Mouse (Mus musculus) myocyte (in vitro differentiated cells): Measurements from ENCODE around the gene Hist1h2bg. TPM values are rescaled to one million over a fixed set of nuclear protein-coding genes. Genes with fewer than 3 reads are reported as not detected.

Experiments
- H3K27me3 ChIP-seq: one replicate; pipeline ENCODE4 v1.6.1; 2011; ENCODE audit not compliant: control insufficient read depth, insufficient read depth, insufficient read length
- H3K36me3 ChIP-seq: one replicate; pipeline ENCODE4 v1.6.1; 2011; ENCODE audit not compliant: control insufficient read depth, insufficient read depth
- H3K4me2 ChIP-seq: one replicate; pipeline ENCODE4 v1.6.1; 2011; ENCODE audit warnings: low read depth, control low read depth
- H3K4me3 ChIP-seq: one replicate; pipeline ENCODE4 v1.5.1; 2011; ENCODE audit warnings: mild to moderate bottlenecking, control low read depth, moderate library complexity
- H3K79me2 ChIP-seq: one replicate; pipeline ENCODE4 v1.6.1; 2011; ENCODE audit not compliant: control insufficient read depth, insufficient read depth
- H3ac ChIP-seq: one replicate; pipeline ENCODE4 v1.6.1; 2011; ENCODE audit not compliant: control insufficient read depth, insufficient read length
- CEBPB ChIP-seq: IDR thresholded peaks from 2 replicates; pipeline ENCODE4 v1.6.1; 2011; ENCODE audit warnings: mild to moderate bottlenecking, moderate library complexity; ENCODE audit not compliant: poor library complexity, insufficient read depth, severe bottlenecking
- E2F4 ChIP-seq: IDR thresholded peaks from one replicate; pipeline ENCODE4 v1.6.1; 2011; ENCODE audit warnings: mild to moderate bottlenecking, control low read depth, moderate library complexity; ENCODE audit not compliant: insufficient read depth
- MAX ChIP-seq: IDR thresholded peaks from one replicate; pipeline ENCODE4 v1.6.1; 2011; ENCODE audit warnings: low read depth, mild to moderate bottlenecking, control low read depth
- MYOD1 ChIP-seq, 3 experiments: IDR thresholded peaks; one replicate each; pipeline ENCODE4 v1.6.1; 2011; ENCODE audit warnings: control low read depth in 2 of 3, low read depth in 2 of 3, mild to moderate bottlenecking in 2 of 3, moderate library complexity in 1 of 3; ENCODE audit not compliant: insufficient read length in 2 of 3, control insufficient read depth in 1 of 3
- MYOG ChIP-seq, 3 experiments: IDR thresholded peaks; one replicate each; pipeline ENCODE4 v1.6.1; 2011; ENCODE audit warnings: control low read depth in 2 of 3, low read depth in 2 of 3, mild to moderate bottlenecking in 2 of 3; ENCODE audit not compliant: insufficient read length in 2 of 3, control insufficient read depth in 1 of 3, insufficient read depth in 1 of 3
- POLR2A ChIP-seq: IDR thresholded peaks from one replicate; pipeline ENCODE4 v1.6.1; 2011; ENCODE audit warnings: low read depth, mild to moderate bottlenecking, control low read depth, moderate library complexity; ENCODE audit not compliant: insufficient read length
- POLR2AphosphoS2 ChIP-seq: IDR thresholded peaks from one replicate; pipeline ENCODE4 v1.6.1; 2011; ENCODE audit warnings: low read depth, control low read depth; ENCODE audit not compliant: insufficient read length
- REST ChIP-seq: IDR thresholded peaks from one replicate; pipeline ENCODE4 v1.6.1; 2011; ENCODE audit warnings: mild to moderate bottlenecking, control low read depth, moderate library complexity; ENCODE audit not compliant: insufficient read depth, insufficient read length
- SRF ChIP-seq: IDR thresholded peaks from one replicate; pipeline ENCODE4 v1.6.1; 2011; ENCODE audit warnings: low read depth; ENCODE audit not compliant: control insufficient read depth, insufficient read length
- TCF12 ChIP-seq: IDR thresholded peaks from one replicate; pipeline ENCODE4 v1.6.1; 2011; ENCODE audit warnings: mild to moderate bottlenecking, control low read depth; ENCODE audit not compliant: poor library complexity, insufficient read depth, severe bottlenecking
- TCF3 ChIP-seq: IDR thresholded peaks from one replicate; pipeline ENCODE4 v1.6.1; 2011; ENCODE audit warnings: low read depth, control low read depth; ENCODE audit not compliant: insufficient read length
- USF1 ChIP-seq: IDR thresholded peaks from one replicate; pipeline ENCODE4 v1.6.1; 2011; ENCODE audit warnings: low read depth, mild to moderate bottlenecking, control low read depth, moderate library complexity
- polyA plus RNA-seq: library from polyadenylated mRNA; unstranded; fragments of >200 nt; fragmentation: generic; extraction: Trizol; gene quantifications from one replicate; pipeline ENCODE4 v1.2.1, GENCODE M21; 2012; ENCODE audit warnings: missing spikeins

Gene Hist1h2bg
- polyA plus RNA-seq, 1 experiment = 7.8 TPM

DNA sequence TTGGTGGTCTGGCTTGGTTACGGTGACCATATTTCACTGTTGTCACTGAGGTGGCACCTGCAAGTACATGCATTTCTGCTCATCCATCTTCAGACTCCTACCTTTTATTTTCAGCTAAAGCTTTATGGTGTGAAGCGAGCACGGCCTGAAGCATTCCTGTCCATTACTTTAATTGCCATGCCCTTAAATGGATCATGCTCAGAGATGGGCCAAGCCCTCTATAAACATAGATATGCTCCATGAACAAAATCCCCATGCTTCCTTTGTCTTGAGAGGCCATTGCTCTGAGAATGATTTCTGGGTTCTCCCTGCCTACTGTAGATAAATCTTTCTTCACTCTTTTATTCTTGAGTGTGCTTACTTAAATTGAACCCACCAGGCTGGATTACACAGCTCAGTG, 33.3 kb downstream of the Hist1h2bg start:
- Histone ChIP-seq H3K4me2 (no peak overlapping the region), H3K79me2 (no peaks in the 10 kb centered on the region), H3K27me3 (no peaks in the 10 kb centered on the region), H3K36me3 (no peaks in the 10 kb centered on the region), H3ac (no peak overlapping the region), H3K4me3 (no peak overlapping the region)
- TF ChIP-seq USF1 = no peak
- TF ChIP-seq TCF3 = no peak

DNA sequence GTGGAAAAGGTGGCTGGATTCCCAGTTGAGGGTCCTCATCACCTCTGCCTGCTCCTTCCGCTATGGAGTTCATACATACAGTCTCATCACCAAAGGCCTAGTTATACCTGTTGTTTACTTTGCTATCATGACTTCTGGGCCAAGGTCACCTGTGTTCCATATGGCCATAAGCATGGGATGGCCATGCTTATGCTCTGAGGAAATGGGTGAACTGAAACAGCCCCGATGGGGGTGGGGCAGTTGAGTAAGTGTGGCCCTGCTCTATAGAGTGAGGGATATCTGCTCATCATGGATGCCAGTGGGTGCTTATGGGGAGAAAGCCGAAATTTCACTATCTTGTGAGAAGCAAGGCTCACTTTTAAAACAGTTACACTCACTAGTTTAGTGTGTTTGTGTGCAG, 33.9 kb downstream of the Hist1h2bg start:
- Histone ChIP-seq H3K27me3 (no peaks in the 10 kb centered on the region), H3K4me2 (no peak overlapping the region), H3K4me3 (no peak overlapping the region), H3ac (no peak overlapping the region), H3K36me3 (no peaks in the 10 kb centered on the region), H3K79me2 (no peaks in the 10 kb centered on the region)
- TF ChIP-seq POLR2A = no peak
- no peak for TF ChIP-seq CEBPB
- TF ChIP-seq MAX = no peak
- TF ChIP-seq MYOG (IDR thresholded peaks at IDR 0.05; ENCODE audit: control insufficient read depth in 1 of 3, insufficient read depth in 1 of 3, insufficient read length in 2 of 3, low read depth in 2 of 3) = no peak
- no peak for TF ChIP-seq MYOD1 (IDR thresholded peaks at IDR 0.05; ENCODE audit: control insufficient read depth in 1 of 3, insufficient read length in 2 of 3, low read depth in 2 of 3)
- no peak for TF ChIP-seq SRF
- no peak for TF ChIP-seq TCF12
- no peak for TF ChIP-seq E2F4
- TF ChIP-seq REST = no peak

GRCm38 (mm10) chr13:23609209-23609608, 38.0 kb downstream of the Hist1h2bg start:
- H3K4me3 ChIP-seq = no peak overlapping the region
- H3K79me2 ChIP-seq = no peaks in the 10 kb centered on the region
- TF ChIP-seq POLR2AphosphoS2 (no peak), USF1 (no peak), POLR2A (no peak), MYOG (IDR thresholded peaks at IDR 0.05; ENCODE audit: control insufficient read depth in 1 of 3, insufficient read depth in 1 of 3, insufficient read length in 2 of 3, low read depth in 2 of 3) (no peak), MYOD1 (IDR thresholded peaks at IDR 0.05; ENCODE audit: control insufficient read depth in 1 of 3, insufficient read length in 2 of 3, low read depth in 2 of 3) (no peak), TCF3 (no peak)
- H3K36me3 ChIP-seq = no peaks in the 10 kb centered on the region
- H3K4me2 ChIP-seq = no peak overlapping the region
- H3ac ChIP-seq = no peak overlapping the region
- H3K27me3 ChIP-seq = no peaks in the 10 kb centered on the region

GRCm38 (mm10) chr13:23609844-23610243, 38.6 kb downstream of the Hist1h2bg start:
- H3K79me2 ChIP-seq = no peaks in the 10 kb centered on the region
- no peak overlapping the region for H3K4me2 ChIP-seq
- no peaks in the 10 kb centered on the region for H3K27me3 ChIP-seq
- H3K4me3 ChIP-seq = no peak overlapping the region
- TF ChIP-seq TCF12 = no peak
- no peak for TF ChIP-seq POLR2A
- no peak for TF ChIP-seq REST
- no peak for TF ChIP-seq MYOD1 (IDR thresholded peaks at IDR 0.05; ENCODE audit: control insufficient read depth in 1 of 3, insufficient read length in 2 of 3, low read depth in 2 of 3)
- no peak for TF ChIP-seq CEBPB
- no peak for TF ChIP-seq E2F4
- no peak for TF ChIP-seq MAX
- no peak for TF ChIP-seq USF1
- no peak for TF ChIP-seq TCF3
- TF ChIP-seq SRF = no peak
- no peak for TF ChIP-seq POLR2AphosphoS2
- no peak for TF ChIP-seq MYOG (IDR thresholded peaks at IDR 0.05; ENCODE audit: control insufficient read depth in 1 of 3, insufficient read depth in 1 of 3, insufficient read length in 2 of 3, low read depth in 2 of 3)
- H3K36me3 ChIP-seq = no peaks in the 10 kb centered on the region
- H3ac ChIP-seq = no peak overlapping the region

DNA sequence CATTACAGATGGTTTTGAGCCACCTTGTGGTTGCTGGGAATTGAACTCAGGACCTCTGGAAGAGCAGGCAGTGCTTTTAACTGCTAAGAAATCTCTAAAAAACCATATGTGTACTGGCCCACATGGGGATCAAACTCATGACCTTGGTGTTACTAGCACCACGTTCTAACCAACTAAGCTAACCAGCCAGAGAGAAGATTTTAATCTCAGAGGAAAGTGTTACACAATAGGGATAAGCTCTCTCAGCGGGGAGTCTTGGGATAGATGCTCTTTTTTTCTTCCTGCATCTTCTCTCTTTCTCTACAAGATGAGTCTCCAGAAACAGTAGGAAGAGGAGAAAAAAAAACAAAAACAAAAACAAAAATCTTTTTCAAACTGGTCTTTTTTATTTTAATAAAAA, 39.2 kb downstream of the Hist1h2bg start:
- Histone ChIP-seq H3K4me2 (no peak overlapping the region), H3K4me3 (no peak overlapping the region), H3K36me3 (no peaks in the 10 kb centered on the region), H3K79me2 (no peaks in the 10 kb centered on the region), H3K27me3 (no peaks in the 10 kb centered on the region), H3ac (no peak overlapping the region)
- no peak for TF ChIP-seq REST
- TF ChIP-seq USF1 = no peak
- no peak for TF ChIP-seq MYOD1 (IDR thresholded peaks at IDR 0.05; ENCODE audit: control insufficient read depth in 1 of 3, insufficient read length in 2 of 3, low read depth in 2 of 3)
- TF ChIP-seq TCF12 = no peak
- TF ChIP-seq TCF3 = no peak
- TF ChIP-seq MYOG (IDR thresholded peaks at IDR 0.05; ENCODE audit: control insufficient read depth in 1 of 3, insufficient read depth in 1 of 3, insufficient read length in 2 of 3, low read depth in 2 of 3) = no peak
- no peak for TF ChIP-seq POLR2AphosphoS2
- TF ChIP-seq SRF = no peak
- no peak for TF ChIP-seq MAX
- TF ChIP-seq E2F4 = no peak
- no peak for TF ChIP-seq CEBPB
- TF ChIP-seq POLR2A = no peak

DNA sequence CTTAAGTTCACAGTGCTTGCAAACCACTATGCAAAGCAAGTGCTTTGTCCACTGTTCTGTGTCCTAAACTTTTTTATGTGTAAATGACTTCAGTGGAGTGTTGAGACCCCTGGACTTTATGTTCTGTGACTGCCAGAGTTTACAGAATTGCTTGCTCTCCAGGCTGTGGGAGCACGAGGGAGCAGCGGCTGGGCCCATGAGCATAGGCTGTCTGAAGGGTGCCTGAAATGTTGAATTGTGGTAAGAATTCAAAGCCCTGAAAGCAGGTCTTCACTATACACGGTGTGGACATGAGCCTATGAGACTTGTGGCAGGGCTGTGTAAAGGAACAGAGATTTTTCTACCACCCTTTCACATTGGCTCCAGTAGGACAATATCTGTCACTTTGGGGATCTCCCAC, 40.4 kb downstream of the Hist1h2bg start:
- Histone ChIP-seq H3K79me2 (no peaks in the 10 kb centered on the region), H3K4me3 (no peak overlapping the region), H3K4me2 (no peak overlapping the region), H3K27me3 (no peaks in the 10 kb centered on the region), H3K36me3 (no peaks in the 10 kb centered on the region), H3ac (no peak overlapping the region)
- TF ChIP-seq POLR2A = no peak
- no peak for TF ChIP-seq MYOD1 (IDR thresholded peaks at IDR 0.05; ENCODE audit: control insufficient read depth in 1 of 3, insufficient read length in 2 of 3, low read depth in 2 of 3)
- no peak for TF ChIP-seq CEBPB
- TF ChIP-seq E2F4 = no peak
- TF ChIP-seq USF1 = no peak
- TF ChIP-seq TCF12 = no peak
- TF ChIP-seq POLR2AphosphoS2 = no peak
- TF ChIP-seq SRF = no peak
- no peak for TF ChIP-seq REST
- TF ChIP-seq MAX = no peak
- TF ChIP-seq MYOG (IDR thresholded peaks at IDR 0.05; ENCODE audit: control insufficient read depth in 1 of 3, insufficient read depth in 1 of 3, insufficient read length in 2 of 3, low read depth in 2 of 3) = no peak
- TF ChIP-seq TCF3 = no peak
